Mouse (Mus musculus) testis, adult 2 months (tissue): ENCODE results near the gene D430041D05Rik.

Experiments used
- CTCF ChIP-seq: fragments of 200-500 bp; IDR thresholded peaks from 2 replicates; pipeline ENCODE4 v1.5.1; 2012; ENCODE audit warnings: low read depth, mild to moderate bottlenecking, inconsistent platforms, low read length, moderate library complexity; ENCODE audit not compliant: control insufficient read depth, insufficient read depth, insufficient replicate concordance
- POLR2A ChIP-seq: fragments of 200-500 bp; IDR thresholded peaks from 2 replicates; pipeline ENCODE4 v1.6.1; 2012; ENCODE audit warnings: low read depth, mild to moderate bottlenecking, inconsistent platforms, low read length, moderate library complexity; ENCODE audit not compliant: control insufficient read depth

- TF ChIP-seq POLR2A (no peak), CTCF (no peak)
Measured at GRCm38 (mm10) chr2:104305722-104306121, 105.1 kb downstream of the D430041D05Rik start.
